Mouse (Mus musculus): ENCODE measurements around the gene Gm21985.
A peak's percentile ranks its signal among the peaks of the same experiment; 100 is the strongest.
"Not testable (repeated sequence)": the region's sequence is repeated elsewhere in the genome, so short reads cannot be mapped to it uniquely, and the experiment has no call there.

The Gm21985 gene

GRCm38 (mm10) chr2:112265448-112266241 is 469 bp upstream of the Gm21985 start, which contains the start of gene Slc12a6:
Gene Slc12a6 (plus strand): TSS chr2:112265825.
- peak; percentile 92 to 96 for DNase-seq

- DNase-seq, result peak; percentile 31 to 33
Measured at GRCm38 (mm10) chr2:112266780-112267179, 666 bp downstream of the Gm21985 start.

DNA sequence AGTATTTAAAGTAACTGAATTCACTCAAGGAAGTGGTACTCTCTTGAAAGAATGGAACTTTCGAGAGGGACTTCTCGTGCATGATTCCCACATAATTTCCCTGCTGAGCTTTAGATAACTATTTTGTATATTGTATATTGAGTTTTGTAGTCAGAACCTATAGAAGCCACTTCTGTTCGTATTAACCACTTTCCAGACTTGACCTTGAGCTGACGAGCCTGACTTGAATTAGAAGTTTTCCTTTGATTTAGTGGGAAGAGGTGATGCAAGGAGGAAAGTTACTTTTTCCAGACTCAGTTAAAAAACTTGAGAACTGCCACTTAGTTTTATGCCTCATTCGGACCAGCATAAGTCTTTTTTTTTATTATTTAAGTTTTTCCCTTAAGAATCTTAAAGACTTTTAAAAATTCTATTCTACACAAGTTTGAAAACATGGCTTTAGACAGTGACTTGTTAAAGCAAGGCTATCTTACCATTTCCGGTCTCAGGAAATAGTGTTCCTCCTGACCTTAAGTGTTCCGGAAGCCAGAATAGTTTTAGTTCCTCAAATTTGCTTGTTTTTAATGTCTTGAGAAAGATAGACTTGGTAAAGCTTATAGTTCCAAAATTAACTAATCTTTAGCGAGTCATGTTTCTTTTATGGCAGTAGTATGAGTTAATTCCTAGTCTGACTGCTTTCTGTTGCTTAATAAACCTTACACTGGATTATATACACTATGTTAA is 1.6 kb downstream of the Gm21985 start:
- DNase-seq, result no peak

DNA sequence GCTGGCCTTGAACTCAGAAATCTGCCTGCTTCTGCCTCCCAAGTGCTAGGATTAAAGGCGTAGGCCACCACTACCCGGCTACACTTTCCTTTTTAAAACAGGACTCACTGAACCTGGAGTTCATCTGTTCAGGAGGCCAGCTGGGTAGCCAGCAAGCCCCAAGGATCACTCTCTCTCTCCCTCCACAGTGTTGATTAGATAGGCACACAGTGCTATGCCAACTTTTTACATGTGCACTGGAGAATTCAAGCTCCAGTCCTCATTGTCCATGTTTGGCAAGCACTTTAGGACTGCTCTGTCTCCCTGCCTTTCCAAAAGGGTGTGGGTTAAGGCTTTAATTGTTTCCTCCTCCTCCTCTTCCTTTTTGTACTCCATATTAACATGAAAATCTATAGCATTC is 3.9 kb downstream of the Gm21985 start:
- no peak for DNase-seq

DNA sequence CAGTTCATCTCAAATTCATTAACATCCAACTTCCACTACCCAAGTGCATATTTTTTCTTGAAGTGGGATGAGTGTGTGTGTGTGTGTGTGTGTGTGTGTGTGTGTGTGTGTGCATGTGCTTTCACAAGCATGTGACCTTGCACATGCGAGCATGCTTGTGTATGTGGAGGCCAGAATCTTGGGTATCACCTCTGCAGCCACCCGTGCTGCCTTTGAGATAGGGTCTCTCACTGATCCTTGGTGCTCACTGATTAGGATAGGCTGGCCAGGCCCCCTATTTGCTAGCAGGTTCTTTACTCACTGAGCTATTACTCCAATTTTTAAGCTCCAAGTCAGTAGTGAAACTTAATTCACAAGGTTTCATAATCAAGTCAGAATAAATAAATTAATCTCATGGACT is 6.8 kb downstream of the Gm21985 start:
- DNase-seq, result no peak

- no peak for DNase-seq
Measured at GRCm38 (mm10) chr2:112273474-112273873, 7.4 kb downstream of the Gm21985 start.

GRCm38 (mm10) chr2:112276870-112277269 is 10.8 kb downstream of the Gm21985 start:
- no peak for DNase-seq

DNA sequence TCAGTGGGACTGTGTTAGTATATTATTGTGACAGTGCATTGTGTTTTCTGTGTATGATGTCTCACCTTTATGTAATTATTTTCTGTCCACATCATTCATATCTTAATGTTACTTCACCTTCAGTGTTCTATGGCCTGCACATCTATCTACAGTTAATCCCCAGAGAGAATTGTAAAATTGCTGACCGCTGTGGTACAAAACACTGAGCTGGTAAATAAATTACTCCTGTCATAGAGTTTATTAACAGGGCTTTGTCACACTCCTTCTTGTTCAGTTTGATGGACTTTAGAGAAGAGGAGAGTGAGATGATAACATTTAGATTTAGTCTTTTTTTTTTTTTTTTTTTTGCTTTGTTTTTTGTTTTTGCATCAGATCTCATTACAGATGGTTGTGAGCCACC is 16.7 kb downstream of the Gm21985 start:
- DNase-seq, result no peak

DNA sequence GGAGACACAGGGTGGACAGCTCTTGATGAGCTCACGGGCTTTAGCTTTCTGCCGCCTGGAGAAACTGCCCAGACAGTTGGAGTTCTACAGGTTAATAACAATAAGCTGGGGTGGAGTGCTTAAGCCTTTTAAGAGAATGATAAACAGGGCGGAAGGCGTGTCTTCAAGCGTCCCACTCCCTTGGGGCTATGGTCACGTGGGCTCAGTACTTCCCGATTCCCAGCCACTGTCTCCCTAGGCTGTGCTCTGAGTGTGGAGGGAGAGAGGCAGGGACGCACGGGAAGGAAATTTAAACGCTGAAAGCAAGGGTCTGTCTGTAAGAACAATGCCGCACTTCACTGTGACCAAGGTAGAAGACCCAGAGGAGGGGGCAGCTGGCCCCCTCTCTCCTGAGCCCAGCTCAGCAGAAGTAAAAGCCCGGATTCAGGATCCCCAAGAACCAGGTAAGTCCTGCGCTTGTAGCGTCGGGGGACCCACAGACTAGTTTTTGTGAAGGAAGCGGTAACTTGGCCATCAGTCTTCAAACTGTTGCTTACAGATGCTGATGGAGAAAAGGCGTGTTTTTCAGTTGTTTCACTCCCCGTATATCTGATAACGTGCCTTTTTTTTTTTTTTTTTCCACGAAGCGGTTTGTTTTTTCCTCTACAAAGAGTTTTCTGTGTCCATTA is 18.4 kb downstream of the Gm21985 start:
- peak in 1 of 2 experiments; percentile 38 for DNase-seq

GRCm38 (mm10) chr2:112285031-112285390 is 18.9 kb downstream of the Gm21985 start:
- DNase-seq, result no peak

- not testable (repeated sequence) for DNase-seq
Measured at GRCm38 (mm10) chr2:112286062-112286461, 19.9 kb downstream of the Gm21985 start.

DNA sequence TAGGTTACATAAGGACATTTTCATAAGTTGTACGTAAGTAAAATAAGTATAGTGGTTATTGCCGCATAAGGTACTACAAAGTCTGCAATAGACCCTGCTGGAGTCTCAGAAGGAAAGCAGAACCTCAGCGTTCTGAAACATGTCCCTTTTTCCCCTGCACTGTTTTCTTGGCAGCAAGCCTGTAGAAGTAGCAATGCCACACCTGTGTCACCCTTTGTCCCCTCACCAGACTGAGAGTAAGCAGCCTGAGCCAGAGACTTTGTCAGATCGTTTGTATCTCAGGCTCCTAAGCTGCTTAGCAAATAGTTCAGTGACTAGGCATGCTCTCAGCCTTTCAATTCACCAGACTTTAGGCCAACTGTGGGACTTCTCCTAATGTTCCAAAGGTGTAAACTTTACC is 20.9 kb downstream of the Gm21985 start:
- DNase-seq, result no peak

DNA sequence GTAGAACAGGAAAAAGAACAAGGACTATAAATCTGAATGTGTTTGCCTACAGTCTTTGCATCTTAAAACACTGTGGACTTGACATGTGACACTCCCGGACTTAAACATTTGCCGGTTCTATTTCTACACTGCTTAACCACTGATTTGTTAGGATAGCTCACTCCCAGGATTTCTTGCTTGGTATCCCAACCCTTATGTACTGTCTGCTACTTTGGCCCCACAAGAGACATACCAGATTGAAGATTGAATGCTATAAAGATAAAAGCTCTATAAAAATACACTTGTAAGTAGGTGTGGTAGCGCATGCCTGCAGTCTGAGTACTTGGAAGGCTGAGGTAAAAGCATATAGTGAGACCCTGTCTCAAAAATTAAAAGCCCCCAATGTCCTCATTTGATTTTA is 23.4 kb downstream of the Gm21985 start:
- DNase-seq, result no peak

DNA sequence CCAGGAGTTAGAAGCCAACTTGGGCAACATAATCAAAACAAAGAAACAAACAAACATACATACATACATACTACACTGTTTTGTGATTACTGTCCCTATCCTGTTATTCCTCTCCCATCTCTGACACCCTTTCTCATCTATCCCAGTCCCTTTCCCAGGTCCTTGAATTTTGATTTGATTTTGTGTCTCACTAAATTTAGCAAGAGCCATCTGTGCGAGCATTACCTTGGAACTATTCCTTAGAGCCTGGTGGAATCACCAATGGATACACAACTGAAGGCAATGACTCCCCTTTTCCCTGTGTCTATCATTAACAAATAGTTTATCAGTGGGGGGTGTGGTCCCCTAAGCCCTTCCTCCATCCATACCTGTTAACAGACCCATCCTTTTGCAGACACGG is 26.7 kb downstream of the Gm21985 start:
- DNase-seq, result peak in 1 of 2 experiments; percentile 29

DNA sequence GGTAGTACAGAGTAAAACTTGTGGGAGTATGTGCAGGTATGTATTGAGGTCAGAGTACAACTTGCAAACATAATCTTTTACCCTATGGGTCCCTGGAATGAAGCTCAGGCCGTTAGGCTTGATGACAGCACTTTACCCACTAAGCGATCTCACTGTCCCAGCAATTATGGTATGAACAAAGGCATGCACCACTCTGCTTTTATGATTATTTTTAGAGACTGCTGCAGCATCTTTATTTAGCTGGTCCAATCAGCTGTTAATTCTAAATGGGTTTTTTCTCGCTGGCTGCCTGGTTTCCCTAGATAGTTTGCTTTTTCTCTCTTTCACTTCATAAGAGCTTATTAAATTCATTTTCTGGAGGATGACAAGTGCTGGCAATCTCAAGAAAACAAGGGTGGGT is 30.1 kb downstream of the Gm21985 start:
- no peak for DNase-seq

- no peak for DNase-seq
Measured at GRCm38 (mm10) chr2:112298221-112298620, 32.1 kb downstream of the Gm21985 start.

GRCm38 (mm10) chr2:112308671-112309070 is 42.6 kb downstream of the Gm21985 start:
- no peak for DNase-seq

DNA sequence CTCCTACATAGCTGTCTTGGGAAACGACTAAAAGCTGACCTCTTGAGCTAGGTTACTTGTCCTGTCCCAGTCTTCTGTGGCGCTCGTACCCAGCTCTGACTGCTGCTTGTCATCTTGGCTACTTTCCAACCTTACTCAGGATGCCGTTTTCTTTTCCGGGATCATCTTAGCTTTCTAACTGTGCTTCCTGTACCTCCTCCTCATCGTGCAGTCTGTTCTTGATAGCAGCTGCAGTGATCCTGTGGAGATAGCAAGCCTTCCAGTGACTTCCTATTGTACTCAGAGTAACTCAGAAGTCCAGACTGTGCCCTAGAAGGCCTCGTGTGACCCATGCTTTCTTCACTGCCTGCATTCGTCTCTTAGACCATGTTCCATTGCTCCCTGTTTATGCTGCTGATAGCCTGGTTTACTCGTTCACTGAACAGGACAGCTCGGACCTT is 43.1 kb downstream of the Gm21985 start:
- peak; percentile 23 for DNase-seq

GRCm38 (mm10) chr2:112315638-112316037 is 49.5 kb downstream of the Gm21985 start:
- no peak for DNase-seq

GRCm38 (mm10) chr2:112318227-112318626 is 52.1 kb downstream of the Gm21985 start:
- DNase-seq, result no peak

- DNase-seq, result no peak
Measured at GRCm38 (mm10) chr2:112318905-112319304, 52.8 kb downstream of the Gm21985 start.

GRCm38 (mm10) chr2:112328069-112328777 is 62.1 kb downstream of the Gm21985 start:
- no peak for DNase-seq
